Mouse (Mus musculus): ENCODE measurements around the gene Epb41. TPM values are rescaled to one million over a fixed set of nuclear protein-coding genes. Genes with fewer than 3 reads are reported as not detected.
A peak's percentile ranks its signal among the peaks of the same experiment; 100 is the strongest.

Gene Epb41
- total and polyA plus RNA-seq, 3 experiments, result 58.7 to 256 (median 128) TPM

GRCm38 (mm10) chr4:132029851-132030741 lies 45.0 kb downstream of the Epb41 start:
- Histone ChIP-seq H3K4me3 (no peak overlapping the region), H3K79me2 (replicated peaks; ENCODE audit: control insufficient read depth, insufficient read depth, low read length) (no peaks in the 10 kb centered on the region; the same call in 1 of the 2 replicates), H3K27ac (peak overlapping the region; percentile 34), H3K36me3 (ENCODE audit: control insufficient read depth, insufficient read depth, low read length) (peaks cover 28% of the 10 kb centered on the region), H3K4me1 (ENCODE audit: control insufficient read depth, insufficient read depth, low read length) (peaks cover 15% of the 10 kb centered on the region), H3K27me3 (ENCODE audit: control insufficient read depth, insufficient read depth, low read length) (no peaks in the 10 kb centered on the region), H3K9ac (ENCODE audit: low read depth, low read length) (no peak overlapping the region)
- intact Hi-C loops (cut with DNase I), result no loop called here
- DNase-seq, result peak in 1 of 2 experiments; percentile 13
- TF ChIP-seq POLR2A (IDR thresholded peaks at IDR 0.05; ENCODE audit: insufficient read depth, low read depth, low read length), result no peak
- WGBS, result 40% methylated on average over 10 of the region's 10 CpGs

- intact Hi-C loops (cut with DNase I), result loop anchor here (1.0 kb wide), 1 partner anchor 11 kb away; no protein-coding TSS in a partner anchor
- DNase-seq, result no peak
- H3K4me1 ChIP-seq (ENCODE audit: control insufficient read depth, insufficient read depth, low read length), result peaks cover 16% of the 10 kb centered on the region
- 67% methylated on average over 1 of the region's 1 CpGs for WGBS
- H3K9ac ChIP-seq (ENCODE audit: low read depth, low read length), result no peak overlapping the region
- H3K4me3 ChIP-seq, result no peak overlapping the region
- no peaks in the 10 kb centered on the region; the same call in 1 of the 2 replicates for H3K79me2 ChIP-seq (replicated peaks; ENCODE audit: control insufficient read depth, insufficient read depth, low read length)
- TF ChIP-seq CTCF (IDR thresholded peaks at IDR 0.05) (no peak), POLR2A (IDR thresholded peaks at IDR 0.05; ENCODE audit: insufficient read depth, low read depth, low read length) (no peak), EP300 (IDR thresholded peaks at IDR 0.05; ENCODE audit: insufficient read depth, low read depth, low read length) (no peak)
- peak overlapping the region; percentile 78 for H3K27ac ChIP-seq
- no peaks in the 10 kb centered on the region for H3K27me3 ChIP-seq (ENCODE audit: control insufficient read depth, insufficient read depth, low read length)
- peaks cover 28% of the 10 kb centered on the region for H3K36me3 ChIP-seq (ENCODE audit: control insufficient read depth, insufficient read depth, low read length)
Observed at GRCm38 (mm10) chr4:132027806-132028205, 47.3 kb downstream of the Epb41 start.

- H3K27me3 ChIP-seq (ENCODE audit: control insufficient read depth, insufficient read depth, low read length), result no peaks in the 10 kb centered on the region
- H3K79me2 ChIP-seq (replicated peaks; ENCODE audit: control insufficient read depth, insufficient read depth, low read length), result no peaks in the 10 kb centered on the region; the same call in 1 of the 2 replicates
- no peak for DNase-seq
- intact Hi-C loops (cut with DNase I), result loop anchor here (1.0 kb wide), 1 partner anchor 12 kb away; no protein-coding TSS in a partner anchor
- peaks cover 16% of the 10 kb centered on the region for H3K4me1 ChIP-seq (ENCODE audit: control insufficient read depth, insufficient read depth, low read length)
- peak overlapping the region; percentile 78 for H3K27ac ChIP-seq
- peaks cover 28% of the 10 kb centered on the region for H3K36me3 ChIP-seq (ENCODE audit: control insufficient read depth, insufficient read depth, low read length)
- 71% methylated on average over 6 of the region's 6 CpGs for WGBS
- no peak overlapping the region for H3K4me3 ChIP-seq
- TF ChIP-seq POLR2A (IDR thresholded peaks at IDR 0.05; ENCODE audit: insufficient read depth, low read depth, low read length), result no peak
- no peak for TF ChIP-seq EP300 (IDR thresholded peaks at IDR 0.05; ENCODE audit: insufficient read depth, low read depth, low read length)
- H3K9ac ChIP-seq (ENCODE audit: low read depth, low read length), result no peak overlapping the region
Observed at GRCm38 (mm10) chr4:132027167-132027566, 48.0 kb downstream of the Epb41 start.

GRCm38 (mm10) chr4:132025738-132026527 lies 49.2 kb downstream of the Epb41 start:
- Histone ChIP-seq H3K27ac (peak overlapping the region; percentile 10; the same call in 1 of the 2 replicates), H3K36me3 (ENCODE audit: control insufficient read depth, insufficient read depth, low read length) (peaks cover 28% of the 10 kb centered on the region), H3K9ac (ENCODE audit: low read depth, low read length) (no peak overlapping the region; the same call in 1 of the 2 replicates), H3K4me3 (no peak overlapping the region), H3K79me2 (replicated peaks; ENCODE audit: control insufficient read depth, insufficient read depth, low read length) (no peaks in the 10 kb centered on the region; the same call in 1 of the 2 replicates), H3K27me3 (ENCODE audit: control insufficient read depth, insufficient read depth, low read length) (no peaks in the 10 kb centered on the region), H3K4me1 (ENCODE audit: control insufficient read depth, insufficient read depth, low read length) (peaks cover 16% of the 10 kb centered on the region)
- 59% methylated on average over 5 of the region's 5 CpGs for WGBS
- no peak for TF ChIP-seq CTCF (IDR thresholded peaks at IDR 0.05)
- no peak for TF ChIP-seq EP300 (IDR thresholded peaks at IDR 0.05; ENCODE audit: insufficient read depth, low read depth, low read length)
- no peak for TF ChIP-seq POLR2A (IDR thresholded peaks at IDR 0.05; ENCODE audit: insufficient read depth, low read depth, low read length)
- intact Hi-C loops (cut with DNase I), result no loop called here
- no peak for DNase-seq

- TF ChIP-seq CTCF (IDR thresholded peaks at IDR 0.05) (no peak), EP300 (IDR thresholded peaks at IDR 0.05; ENCODE audit: insufficient read depth, low read depth, low read length) (no peak), POLR2A (IDR thresholded peaks at IDR 0.05; ENCODE audit: insufficient read depth, low read depth, low read length) (no peak)
- H3K27ac ChIP-seq, result no peak overlapping the region; the same call in 1 of the 2 replicates
- no peak for DNase-seq
- no peaks in the 10 kb centered on the region for H3K27me3 ChIP-seq (ENCODE audit: control insufficient read depth, insufficient read depth, low read length)
- intact Hi-C loops (cut with DNase I), result no loop called here
- peaks cover 28% of the 10 kb centered on the region for H3K36me3 ChIP-seq (ENCODE audit: control insufficient read depth, insufficient read depth, low read length)
- H3K79me2 ChIP-seq (replicated peaks; ENCODE audit: control insufficient read depth, insufficient read depth, low read length), result no peaks in the 10 kb centered on the region; the same call in 1 of the 2 replicates
- peaks cover 16% of the 10 kb centered on the region for H3K4me1 ChIP-seq (ENCODE audit: control insufficient read depth, insufficient read depth, low read length)
- no peak overlapping the region for H3K9ac ChIP-seq (ENCODE audit: low read depth, low read length)
- H3K4me3 ChIP-seq, result no peak overlapping the region
- WGBS, result 51% methylated on average over 2 of the region's 2 CpGs
Observed at GRCm38 (mm10) chr4:132025264-132025663, 49.9 kb downstream of the Epb41 start.

Measured in heart, adult 2 months (tissue).